Mouse (Mus musculus): ENCODE results near the gene Hyal1. TPM values are rescaled to one million over a fixed set of nuclear protein-coding genes. Genes with fewer than 3 reads are reported as not detected.

The Hyal1 gene
- total RNA-seq, 1 experiment from 2014 or later = 0.86 TPM

DNA sequence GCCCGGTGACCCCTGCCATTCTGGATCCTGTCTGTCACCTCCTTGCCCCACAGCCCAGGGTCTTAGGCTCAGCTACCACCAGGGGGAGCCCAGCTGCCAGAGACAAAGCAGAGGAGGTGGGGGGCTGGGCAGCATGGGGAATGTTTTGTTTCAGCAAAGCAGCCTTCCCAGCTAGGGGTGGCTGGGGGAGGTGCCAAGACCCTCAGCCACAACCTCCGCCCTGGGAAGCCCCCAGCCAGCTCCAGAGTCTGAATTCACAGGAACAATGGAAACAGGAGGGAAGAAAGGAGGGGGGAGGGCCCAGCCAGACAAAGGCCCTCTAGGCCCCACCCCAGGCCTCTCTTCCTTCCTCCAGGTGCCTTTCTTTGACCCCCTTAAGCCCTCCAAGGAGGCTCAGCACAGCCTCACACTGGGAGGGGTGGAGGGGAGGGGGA is 50.1 kb downstream of the Hyal1 start:
- ATAC-seq (replicated peaks; ENCODE audit: insufficient number of reproducible peaks, low FRiP score, low TSS enrichment, poor library complexity, severe bottlenecking) = 0 out of 2 replicates have a peak, but pooled peaks have one; percentile 18

DNA sequence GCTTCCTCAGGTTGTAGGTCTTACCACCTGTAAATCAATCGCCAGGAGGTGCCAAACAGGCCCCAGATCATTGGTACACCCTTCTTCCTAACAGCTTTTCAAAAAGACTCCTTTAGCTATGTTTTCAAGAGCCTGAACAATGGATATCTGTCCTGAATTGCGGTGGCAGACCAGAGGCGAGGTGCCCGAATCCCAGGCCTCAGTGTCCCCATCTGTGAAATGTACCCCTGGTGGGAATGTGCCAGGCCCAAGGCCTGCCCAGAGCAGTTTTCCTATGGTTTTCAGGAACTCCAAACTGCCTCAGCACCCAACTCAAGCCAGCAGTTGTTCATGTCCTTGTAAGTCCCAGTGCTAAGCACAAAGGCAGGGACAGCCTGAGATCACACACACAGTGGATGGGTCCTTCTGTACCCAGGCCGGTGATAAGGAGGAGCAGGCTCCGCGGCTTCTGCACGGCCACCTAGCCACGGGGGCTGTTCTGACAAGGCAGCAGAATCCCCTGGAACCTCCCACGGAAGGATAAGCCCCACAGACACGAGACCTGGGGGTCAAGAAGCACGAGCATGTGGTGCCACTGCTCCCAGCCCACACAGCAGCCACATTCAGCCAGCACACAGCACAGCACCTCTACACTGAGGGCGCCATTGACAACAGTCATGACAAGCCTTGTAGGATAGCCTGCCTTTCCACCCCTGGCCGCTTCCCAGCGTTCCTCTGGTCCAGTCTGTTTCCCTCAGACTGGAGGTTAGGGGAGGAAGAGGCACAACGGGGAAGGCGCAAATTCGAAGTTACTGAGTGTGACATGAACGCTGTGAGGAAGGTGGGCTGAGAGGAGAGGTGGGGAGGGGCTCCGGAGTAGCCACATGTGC is 50.9 kb downstream of the Hyal1 start:
- no peak for ATAC-seq (replicated peaks; ENCODE audit: insufficient number of reproducible peaks, low FRiP score, low TSS enrichment, poor library complexity, severe bottlenecking)

DNA sequence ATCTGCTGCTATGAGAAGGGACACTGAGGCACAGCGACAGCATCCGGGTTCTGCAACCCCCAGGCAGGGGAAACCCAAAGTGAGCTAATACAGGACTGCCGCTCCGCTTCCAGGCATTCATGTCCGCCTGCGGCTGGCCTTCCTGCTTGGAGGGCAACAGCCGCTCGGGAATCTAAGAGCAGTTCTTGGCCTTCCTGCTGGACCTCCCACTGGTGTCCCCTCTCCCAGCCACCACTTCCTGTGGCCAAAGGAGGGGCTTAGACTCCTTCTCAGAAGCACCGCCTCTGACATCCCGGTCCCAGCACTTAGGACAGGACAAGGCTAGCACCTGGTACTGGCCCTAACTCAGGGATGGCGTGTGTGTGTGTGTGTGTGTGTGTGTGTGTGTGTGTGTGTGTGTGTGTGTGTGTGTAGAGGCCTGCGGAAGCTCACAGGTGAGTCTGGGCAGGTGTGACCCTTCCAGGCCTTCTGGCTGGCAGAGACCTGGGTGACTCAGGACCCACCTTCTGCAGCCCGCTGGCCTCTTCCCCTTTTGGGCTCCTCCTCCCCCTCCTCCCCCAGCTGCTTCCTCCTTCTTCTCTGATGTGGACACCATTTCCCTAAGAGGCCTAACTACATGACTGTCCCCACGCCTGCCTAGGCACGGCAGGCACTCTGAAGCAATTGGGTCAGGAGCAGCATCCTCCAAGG is 52.1 kb downstream of the Hyal1 start:
- ATAC-seq (replicated peaks; ENCODE audit: insufficient number of reproducible peaks, low FRiP score, low TSS enrichment, poor library complexity, severe bottlenecking) = peak; percentile 73

DNA sequence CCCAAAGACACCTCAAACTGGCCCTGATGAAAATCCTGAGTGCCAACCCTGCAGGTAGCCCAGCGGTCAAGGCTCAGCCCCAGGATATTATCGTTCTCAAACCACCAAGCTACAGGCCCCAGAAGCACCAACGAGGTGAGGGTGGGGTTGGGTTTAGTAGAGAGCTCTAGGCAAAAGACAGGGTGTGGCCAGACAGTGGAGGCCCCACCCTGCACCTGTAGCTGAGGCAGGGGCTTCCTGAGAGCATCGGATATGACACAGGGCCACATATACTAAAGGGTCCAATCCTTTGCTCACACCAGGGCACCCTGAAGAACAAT is 52.6 kb downstream of the Hyal1 start:
- ATAC-seq (replicated peaks; ENCODE audit: insufficient number of reproducible peaks, low FRiP score, low TSS enrichment, poor library complexity, severe bottlenecking) = no peak

DNA sequence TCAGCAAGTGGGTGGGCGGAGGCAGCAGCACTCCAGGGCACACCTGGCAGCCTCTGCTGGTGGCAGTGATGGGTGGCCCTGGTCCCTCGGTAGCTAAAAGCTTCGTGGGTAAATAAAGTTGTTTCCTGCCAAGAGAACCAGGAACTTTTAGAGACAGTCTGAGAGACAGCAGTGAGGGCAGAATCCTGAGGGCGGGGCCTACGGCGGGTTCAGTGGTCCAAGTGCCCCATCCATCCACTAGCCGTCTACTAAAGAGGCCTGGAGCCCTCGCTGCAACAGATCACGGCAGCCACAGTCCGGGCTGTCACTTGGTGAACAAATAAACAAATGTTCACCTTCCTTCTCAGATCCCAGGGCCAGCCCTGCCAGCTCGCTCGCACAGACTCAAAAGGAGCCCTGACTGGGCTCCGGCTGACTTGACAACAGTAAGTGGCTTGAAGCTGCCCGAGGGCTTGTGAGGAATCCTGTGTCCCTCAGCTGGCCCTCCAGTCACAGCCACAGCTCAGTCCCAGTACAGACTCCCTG is 53.2 kb downstream of the Hyal1 start:
- ATAC-seq (replicated peaks; ENCODE audit: insufficient number of reproducible peaks, low FRiP score, low TSS enrichment, poor library complexity, severe bottlenecking) = no peak

DNA sequence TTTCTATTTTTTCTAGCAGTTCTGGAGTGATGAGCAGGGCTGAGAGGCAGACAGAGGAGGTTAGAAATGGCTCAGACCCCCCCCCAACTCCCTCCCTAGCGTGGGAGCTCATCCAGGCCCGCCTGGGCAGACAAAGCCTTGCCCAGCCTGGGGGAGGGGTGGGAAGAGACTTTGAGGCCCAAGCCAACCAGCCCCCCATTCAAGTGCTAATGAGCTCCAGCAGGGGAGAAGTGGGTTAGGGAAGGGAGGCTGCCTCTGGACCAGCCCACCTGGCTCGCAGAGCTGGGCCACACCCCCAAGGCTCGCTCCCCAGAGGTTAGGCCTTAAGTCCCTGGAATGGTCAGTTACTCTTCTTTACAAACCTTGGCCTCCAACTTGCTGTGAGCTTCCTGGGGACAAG is 53.8 kb downstream of the Hyal1 start:
- ATAC-seq (replicated peaks; ENCODE audit: insufficient number of reproducible peaks, low FRiP score, low TSS enrichment, poor library complexity, severe bottlenecking) = no peak

Other genes starting within 250 kb of the Hyal1 start
- gene Hemk1, start 238.6 kb upstream of the Hyal1 start, total RNA-seq (2017) = 4.7 to 6.5 TPM (median 5.1 TPM) in 3 replicates
- not detected in 3 replicates for gene 6430571L13Rik, start 236.3 kb upstream of the Hyal1 start, total RNA-seq (2017)
- gene Cacna2d2, start 177.3 kb upstream of the Hyal1 start, total RNA-seq (2017) = not detected in 3 replicates
- 19.0 to 26.5 TPM (median 21.7 TPM) in 3 replicates for gene Tmem115, start 43.0 kb upstream of the Hyal1 start, total RNA-seq (2017)
- 8.0 to 27.2 TPM (median 14.4 TPM) in 3 replicates for gene Cyb561d2, start 34.7 kb upstream of the Hyal1 start, total RNA-seq (2017)
- gene Nprl2, start 34.7 kb upstream of the Hyal1 start, total RNA-seq (2017) = 17.4 to 20.5 TPM (median 18.7 TPM) in 3 replicates
- 3.2 to 4.0 TPM in 2 of 3 replicates, not detected in the other for gene Zmynd10, start 29.6 kb upstream of the Hyal1 start, total RNA-seq (2017)
- gene Rassf1, start 25.4 kb upstream of the Hyal1 start, total RNA-seq (2017) = 67.8 to 117 TPM (median 83.9 TPM) in 3 replicates
- 16.0 to 23.9 TPM (median 21.4 TPM) in 3 replicates for gene Tusc2, start 13.7 kb upstream of the Hyal1 start, total RNA-seq (2017)
- 1.1 to 2.5 TPM (median 2.3 TPM) in 3 replicates for gene Hyal2, start 9.0 kb upstream of the Hyal1 start, total RNA-seq (2017)
- 3.6 to 5.4 TPM (median 5.4 TPM) in 3 replicates for gene Naa80, start 2.0 kb downstream of the Hyal1 start, total RNA-seq (2017)
- 1.4 TPM in 1 of 3 replicates, not detected in the others for gene Hyal3, start 3.9 kb downstream of the Hyal1 start, total RNA-seq (2017)
- gene Ifrd2, start 10.7 kb downstream of the Hyal1 start, total RNA-seq (2017) = 5.5 to 11.1 TPM (median 8.8 TPM) in 3 replicates
- gene Sema3b, start 32.3 kb downstream of the Hyal1 start, total RNA-seq (2017) = 0.10 TPM in 1 of 3 replicates, not detected in the others
- 646 to 794 TPM (median 705 TPM) in 3 replicates for gene Gnai2, start 58.4 kb downstream of the Hyal1 start, total RNA-seq (2017)
- gene Slc38a3, start 92.6 kb downstream of the Hyal1 start, total RNA-seq (2017) = not detected in 3 replicates
- gene Gnat1, start 102.8 kb downstream of the Hyal1 start, total RNA-seq (2017) = 1.8 TPM in 1 of 3 replicates, not detected in the others
- gene Sema3f, start 133.5 kb downstream of the Hyal1 start, total RNA-seq (2017) = not detected in 3 replicates
- 339 to 489 TPM (median 412 TPM) in 3 replicates for gene Rbm5, start 194.1 kb downstream of the Hyal1 start, total RNA-seq (2017)

Data from monocyte, adult 5-6 weeks (primary cell).